Mouse (Mus musculus) 3T3-L1 (cell line): ENCODE measurements around the gene Fam114a1.

Source experiments
- DNase-seq: peaks from one replicate; pipeline ENCODE4 v3.0.0-alpha.2; 2015; ENCODE audit warnings: low read depth, low spot score

The Fam114a1 gene

DNA sequence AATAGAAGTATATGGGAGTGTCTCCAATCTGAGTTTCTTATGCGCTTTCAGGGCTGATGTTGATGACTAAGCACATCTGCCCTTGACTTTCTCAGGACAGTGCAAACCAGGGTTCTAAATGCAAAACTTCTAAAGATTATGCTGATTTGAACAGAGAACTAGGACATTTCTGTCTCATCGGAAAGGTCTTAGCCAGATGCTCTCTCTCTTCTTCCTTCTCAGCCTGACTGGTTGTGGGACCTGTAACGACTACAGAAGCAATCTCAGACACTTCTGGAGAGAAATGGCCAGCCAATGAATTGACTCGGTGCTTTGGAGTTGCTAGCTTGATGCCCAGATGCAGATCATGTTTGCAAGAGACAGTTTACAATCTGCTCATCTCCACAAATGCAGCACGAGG lies 80.0 kb downstream of the Fam114a1 start:
- no peak for DNase-seq

DNA sequence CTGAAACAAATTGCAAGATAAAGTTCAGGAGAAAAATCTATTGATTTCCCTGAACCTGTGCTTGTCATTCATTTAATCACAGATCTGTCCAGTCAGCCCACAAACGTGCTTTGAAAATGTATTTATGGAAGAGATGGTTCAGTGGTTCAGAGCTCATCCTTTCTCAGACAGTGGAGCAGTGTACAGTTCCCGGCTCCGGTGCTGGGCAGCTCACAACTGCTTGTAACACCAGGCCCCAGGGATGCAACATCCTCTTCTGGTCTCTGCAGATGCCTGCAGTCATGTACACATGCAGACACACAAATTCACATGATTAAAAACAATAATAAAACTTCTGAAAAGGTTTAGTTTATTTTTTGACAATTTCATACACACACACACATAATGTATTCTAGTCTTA lies 81.6 kb downstream of the Fam114a1 start:
- no peak for DNase-seq

DNA sequence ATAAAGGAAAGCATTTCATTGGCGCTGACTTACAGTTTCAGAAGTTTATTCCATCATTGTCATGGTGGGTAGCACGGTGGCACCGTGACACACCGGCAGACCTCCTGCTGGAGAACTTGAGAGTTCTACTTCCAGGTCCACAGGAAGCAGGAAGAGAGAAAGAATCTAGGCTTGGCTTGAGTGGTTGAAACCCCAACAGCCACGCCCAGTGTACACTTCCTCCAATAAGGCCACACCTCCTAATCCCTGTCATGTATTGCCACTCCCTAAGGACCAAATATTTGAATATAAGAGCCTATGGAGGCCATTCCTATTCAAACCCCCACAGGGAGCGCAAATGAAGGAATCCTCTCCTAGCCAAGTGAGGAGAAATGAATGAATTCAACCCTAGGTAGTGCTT lies 87.7 kb downstream of the Fam114a1 start:
- DNase-seq = no peak

DNA sequence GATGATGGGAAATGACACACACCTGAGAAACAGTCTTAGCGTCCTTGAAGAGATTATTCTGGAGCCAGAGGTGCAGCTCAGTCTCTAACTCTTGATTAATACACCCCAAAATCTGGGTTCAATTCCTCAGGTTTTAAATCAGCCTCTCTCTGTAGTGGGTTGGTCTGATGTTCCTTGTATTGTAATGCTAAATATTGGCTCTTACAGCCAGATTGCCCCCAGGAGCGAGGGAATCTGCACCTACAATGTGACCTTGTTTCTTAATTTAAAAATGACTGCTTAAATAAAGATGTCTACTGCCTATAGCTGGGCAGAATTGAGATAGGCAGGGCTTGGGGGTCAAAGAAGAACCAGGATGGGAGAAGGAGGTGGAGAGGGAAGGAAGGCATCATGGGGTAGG lies 89.9 kb downstream of the Fam114a1 start:
- DNase-seq = no peak

DNA sequence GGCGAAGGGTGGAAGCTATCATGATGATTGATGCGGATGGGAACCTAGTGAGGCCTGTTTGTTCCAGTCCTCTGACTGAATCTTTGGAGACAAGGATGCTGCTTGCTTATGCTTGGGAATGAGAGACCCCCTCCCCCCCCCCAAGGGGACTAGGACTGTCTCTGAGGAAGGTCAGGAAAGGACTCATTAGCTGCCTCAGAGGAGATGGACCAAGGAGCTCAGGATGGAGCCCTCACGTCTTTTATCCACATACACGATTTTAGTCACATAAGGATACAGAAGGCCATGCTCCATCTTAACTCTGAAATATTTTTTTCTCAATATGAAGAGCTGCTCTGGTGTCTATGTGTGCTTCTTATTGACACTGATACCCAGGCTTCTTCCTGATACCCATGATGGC lies 92.4 kb downstream of the Fam114a1 start:
- DNase-seq = no peak

DNA sequence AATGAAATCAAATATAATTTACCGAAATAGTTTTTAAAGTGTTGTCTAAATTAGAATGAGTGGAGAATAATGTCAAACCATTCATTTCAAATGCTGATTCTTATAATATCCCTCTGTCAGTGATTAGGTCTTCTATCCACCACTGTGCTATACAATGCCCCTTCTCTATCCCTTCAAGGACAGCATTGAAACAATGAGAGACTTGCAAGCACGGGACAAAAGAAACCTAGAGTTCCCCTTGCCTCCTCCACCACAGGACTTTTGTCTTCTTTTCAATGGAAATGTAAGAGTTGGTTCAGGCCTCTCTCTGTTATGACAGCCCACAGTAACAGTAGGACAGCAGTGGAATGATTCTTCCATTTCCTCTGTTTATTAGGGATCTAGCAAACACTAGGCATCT lies 93.4 kb downstream of the Fam114a1 start:
- DNase-seq = no peak

DNA sequence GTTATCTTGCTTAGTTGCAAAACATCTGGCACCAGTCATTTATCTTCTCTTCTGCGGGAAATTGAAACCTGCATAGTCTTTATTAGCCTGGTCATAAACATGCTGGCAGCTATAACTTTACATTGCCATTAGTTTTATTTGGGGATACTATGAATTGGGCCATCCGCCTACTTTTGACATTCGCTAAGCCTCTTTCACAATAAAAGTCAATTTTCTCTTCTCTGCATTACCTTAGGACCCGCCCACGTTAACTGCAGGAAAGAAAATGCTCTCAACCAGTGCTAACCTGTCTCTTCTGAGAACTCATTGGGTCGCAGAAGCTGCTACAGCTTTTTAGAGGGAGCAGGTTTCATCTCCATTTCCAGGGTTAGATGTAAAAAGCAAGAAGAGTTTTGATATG lies 98.3 kb downstream of the Fam114a1 start:
- no peak for DNase-seq

DNA sequence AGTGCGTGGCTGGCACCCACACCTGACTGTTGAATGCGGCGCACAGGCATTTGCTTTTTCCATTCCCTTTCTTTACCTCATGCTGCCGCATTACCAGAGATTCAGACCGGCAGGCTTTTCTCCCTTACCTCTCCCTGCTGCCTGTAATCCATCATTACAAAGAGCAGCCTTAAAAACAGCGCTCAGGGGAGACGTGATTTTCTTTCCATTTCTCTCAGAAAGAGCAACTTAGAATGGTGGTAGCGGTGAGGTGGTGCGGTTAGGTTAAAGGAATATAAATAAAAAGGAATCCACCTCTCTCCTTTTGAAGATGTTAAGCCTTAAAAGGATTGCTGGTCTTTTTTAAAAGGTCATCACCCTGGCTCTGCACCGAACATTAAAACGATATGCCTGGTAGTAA lies 100.0 kb downstream of the Fam114a1 start:
- DNase-seq = no peak

DNA sequence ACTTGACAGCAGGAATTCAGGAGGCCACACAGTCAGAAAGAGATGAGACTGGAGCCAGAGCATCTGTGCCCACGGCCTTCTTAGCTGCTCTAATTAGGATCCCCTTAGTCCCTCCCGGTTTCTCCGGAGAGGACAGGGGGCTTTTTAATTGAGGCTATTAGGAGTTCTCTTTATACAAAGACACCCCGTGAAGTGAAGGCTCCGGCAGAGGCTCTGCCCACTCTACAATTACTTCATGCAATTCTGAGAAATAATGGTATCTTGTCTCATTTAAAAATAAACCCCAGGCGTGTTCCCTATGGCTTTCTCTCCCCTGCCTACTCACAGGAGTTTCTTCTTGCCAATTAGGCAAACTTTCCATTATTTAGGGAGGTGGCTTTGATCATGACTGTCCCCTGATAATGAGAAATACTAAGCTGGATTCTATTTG lies 101.8 kb downstream of the Fam114a1 start:
- no peak for DNase-seq

DNA sequence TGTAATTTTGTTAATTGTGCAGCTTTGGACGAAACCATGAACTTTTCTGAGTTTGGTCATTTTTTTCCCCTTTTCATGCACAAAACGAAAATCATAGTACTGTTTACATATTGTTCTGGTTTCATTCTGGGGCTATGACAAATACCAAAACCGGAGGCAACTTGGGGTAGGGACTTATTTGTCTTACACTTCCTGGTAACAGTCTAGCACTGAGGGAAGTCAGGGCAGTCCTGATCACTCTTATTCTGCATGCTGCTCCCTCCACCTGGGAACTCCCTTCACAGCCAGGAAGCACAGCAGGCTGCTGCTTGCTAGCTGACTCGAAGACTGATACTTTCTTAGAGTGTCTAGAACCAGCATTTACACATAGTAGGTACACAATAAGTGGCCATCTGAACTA lies 103.4 kb downstream of the Fam114a1 start:
- no peak for DNase-seq

DNA sequence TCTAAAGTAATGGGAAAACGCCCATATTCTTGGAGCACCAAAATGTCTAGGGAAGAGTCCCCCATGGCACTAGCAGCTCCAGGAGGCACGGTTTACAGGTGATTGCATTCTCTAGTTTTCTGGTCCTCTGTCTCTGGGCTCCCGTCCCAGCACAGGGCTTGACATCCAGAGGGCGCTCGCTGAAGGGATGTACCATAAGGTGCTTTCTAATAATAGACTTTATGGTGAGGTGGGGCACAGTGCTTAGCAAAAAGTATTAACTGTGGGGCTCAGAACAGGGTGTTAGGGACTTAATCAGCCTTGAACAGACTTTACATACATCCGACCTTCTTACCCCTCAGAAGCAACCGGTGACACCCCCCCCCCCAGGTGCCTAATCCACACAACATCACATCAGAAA lies 104.8 kb downstream of the Fam114a1 start:
- DNase-seq = no peak

DNA sequence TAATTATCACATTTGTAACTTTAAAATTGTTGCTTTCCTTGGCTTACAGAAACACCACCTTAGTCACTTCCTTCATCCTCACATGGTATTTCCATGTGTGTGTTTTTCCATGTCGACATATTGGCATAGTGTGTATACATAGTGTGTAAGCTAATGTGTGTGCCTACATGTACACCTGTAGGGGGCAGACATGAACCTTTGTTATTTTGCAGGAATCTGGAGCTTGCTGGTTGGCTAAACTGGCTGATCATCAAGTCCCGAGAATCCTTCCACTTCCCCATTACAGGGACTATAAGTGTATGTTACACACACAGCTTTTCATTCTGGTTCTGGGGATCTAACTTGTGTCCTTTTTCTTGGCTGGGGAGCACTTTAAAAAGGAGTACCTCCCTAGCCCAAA lies 106.2 kb downstream of the Fam114a1 start:
- DNase-seq = peak; percentile 44

DNA sequence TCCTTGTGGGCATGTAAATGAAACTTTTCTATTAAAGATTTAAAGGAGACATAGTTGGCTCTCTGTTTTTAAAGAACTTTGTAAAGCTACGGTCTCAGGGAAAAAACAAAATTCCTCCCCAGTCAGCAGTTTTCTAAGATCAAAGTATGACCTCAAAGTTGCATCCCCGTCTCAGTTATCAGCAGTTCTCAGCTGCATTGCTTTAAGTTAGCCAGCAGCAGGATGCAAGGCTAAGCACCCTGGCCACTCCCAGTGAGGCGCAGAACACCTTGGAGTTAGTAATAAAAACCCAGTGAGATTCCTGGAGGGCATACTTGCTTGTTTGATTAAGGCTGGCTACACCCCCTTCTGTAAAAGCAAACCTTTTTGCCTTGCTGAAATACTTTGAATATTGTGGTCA lies 106.9 kb downstream of the Fam114a1 start:
- no peak for DNase-seq

DNA sequence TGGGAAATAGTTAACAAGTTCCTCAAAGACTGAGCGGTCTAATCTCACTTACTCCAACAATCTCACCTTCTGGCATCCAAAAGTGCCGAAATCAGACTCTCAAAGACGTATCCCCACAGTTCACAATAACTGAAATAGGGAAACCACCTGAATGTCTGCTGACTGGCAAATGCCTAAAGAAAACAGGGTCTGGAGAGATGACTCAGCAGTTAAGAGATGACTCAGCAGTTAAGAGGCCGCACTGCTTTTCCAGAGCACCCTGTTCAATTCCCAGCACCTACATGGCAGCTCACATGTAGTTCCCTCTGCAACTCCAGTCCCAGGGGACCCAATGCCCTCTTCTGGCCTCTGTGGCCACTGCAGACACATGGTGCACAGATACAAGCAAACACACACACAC lies 108.2 kb downstream of the Fam114a1 start:
- DNase-seq = peak; percentile 63

DNA sequence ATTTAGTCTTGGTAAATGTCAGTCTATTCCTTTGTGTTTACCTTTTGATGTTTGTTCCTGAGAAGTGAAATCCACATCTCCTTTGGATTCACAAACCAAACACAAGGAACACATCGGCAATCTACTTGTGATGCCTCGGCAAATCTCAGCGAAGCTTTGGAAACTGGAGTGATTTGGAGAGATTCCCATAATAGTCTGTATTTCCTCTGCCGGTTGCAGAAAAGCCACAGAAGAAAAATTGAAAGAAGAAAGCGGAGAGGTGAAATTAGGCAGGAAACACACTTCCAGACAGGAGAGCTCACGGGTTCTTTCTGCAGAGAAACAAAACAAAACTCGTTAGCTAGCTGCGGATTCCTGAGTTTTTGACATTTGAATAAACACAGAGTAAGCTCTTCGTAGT lies 110.0 kb downstream of the Fam114a1 start:
- DNase-seq = no peak

DNA sequence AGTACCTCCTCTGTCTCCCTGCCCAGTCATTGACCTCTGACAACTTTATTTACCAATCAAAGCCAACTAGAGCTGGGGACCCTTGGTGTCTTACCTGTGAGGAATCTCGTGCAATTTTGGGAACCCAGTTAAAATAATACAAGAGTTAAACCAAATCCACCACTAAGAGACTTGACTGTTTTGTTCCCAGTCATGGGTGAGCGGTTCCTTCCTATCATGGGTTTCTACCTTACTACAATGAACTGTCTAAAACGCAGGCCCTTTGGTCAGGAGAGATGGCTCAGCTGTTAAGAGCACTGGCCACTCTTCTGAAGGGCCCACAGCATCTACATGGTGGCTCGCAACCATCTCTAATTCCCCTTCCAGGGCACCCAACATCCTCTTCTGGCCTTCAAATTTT lies 112.0 kb downstream of the Fam114a1 start:
- no peak for DNase-seq

DNA sequence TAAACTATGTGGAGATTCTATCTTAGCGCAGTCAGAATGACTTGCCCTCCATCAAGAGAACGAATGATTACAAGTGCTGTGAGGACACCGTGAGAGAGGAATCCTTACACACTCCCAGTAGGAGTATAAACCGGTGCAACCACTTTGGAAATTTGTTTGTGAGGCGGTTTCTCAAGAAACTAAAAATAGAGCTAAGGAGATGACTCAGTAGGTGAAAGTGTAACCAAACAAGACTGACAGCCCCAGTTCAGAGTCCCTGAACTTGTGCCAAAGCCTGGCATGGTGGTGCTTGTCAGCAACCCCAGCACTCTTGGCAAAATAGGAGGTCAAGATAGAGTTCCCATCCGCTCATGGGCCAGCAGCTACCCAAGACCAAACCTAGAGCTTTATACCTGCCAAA lies 116.7 kb downstream of the Fam114a1 start:
- DNase-seq = peak; percentile 76

DNA sequence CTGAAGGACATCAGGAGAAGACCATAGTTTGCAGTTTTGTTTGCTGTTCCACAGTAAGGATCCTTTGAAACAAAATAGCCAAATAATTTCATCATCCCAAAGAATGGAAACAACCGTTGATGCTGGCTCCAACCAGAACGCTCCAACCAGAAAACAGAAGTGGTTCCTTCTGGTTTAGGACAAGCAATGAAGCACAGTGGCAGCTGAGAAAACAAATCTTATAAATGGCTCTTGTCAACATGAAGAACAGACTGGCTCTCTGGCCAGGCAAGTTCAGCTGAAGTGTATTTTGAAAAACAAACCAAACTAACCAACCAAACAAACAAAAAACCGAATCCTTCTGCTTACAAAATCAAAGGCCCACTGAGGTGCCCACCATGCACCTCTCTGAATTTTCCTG lies 119.8 kb downstream of the Fam114a1 start:
- no peak for DNase-seq

DNA sequence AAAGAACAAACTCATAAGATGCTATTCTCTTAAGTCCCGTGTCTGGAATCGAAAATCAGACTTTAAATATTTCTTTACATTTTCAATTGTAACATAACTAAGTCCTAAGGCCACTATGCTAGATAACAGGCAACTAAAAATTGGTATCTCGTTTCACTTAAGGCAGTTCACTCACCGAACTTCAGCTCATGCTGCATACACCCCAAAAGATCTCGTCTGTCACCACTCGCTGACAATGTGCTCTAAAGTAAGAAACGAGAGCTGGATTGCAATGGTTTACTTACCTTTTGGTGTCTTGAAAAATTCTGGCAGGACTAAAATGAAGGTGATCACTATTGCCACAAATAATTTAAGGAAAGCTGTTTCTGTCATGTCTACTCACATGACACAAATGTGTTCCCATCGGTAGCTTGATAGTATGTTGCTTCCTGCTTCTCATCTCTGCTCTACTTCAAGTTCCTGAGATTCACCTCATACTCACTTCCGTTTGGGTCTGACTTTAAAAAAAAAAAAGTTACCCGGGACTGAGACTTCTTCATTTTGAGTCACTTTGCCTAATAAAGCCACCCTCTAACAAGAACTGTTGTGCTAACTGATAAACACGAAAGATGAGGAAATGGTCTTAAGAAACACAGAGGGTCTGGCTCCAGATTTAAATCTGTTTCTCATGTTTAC lies 121.5 kb downstream of the Fam114a1 start:
- DNase-seq = no peak
